18 mouse cellular contexts compared by ENCODE assay signal in genomic region chr10:82780322-82780721, GRCm38 (mm10). TPM values are rescaled to one million over a fixed set of nuclear protein-coding genes. Genes with fewer than 3 reads are reported as not detected.
DNase-seq lines count a peak whose midpoint lies in the region; ATAC-seq and TF ChIP-seq lines count a peak whose summit lies in the region.
"Had no signal": no experiment of that assay in that cellular context is flagged by ENCODE, and none has a peak within 500 bp of the region (broad histone marks: within the 10 kb centered on the region; RNA-seq: fewer than 3 reads in every experiment).

No protein-coding gene starts in this region.

- H3K4me1 ChIP-seq in spleen, adult 2 months (ENCODE audit: control insufficient read depth, insufficient read depth, insufficient read length), result peaks cover 7% of the 10 kb centered on the region
- peaks cover 24% of the 10 kb centered on the region for H3K4me1 ChIP-seq in liver, embryonic 16.5 days (ENCODE audit: control insufficient read depth, low read depth, low read length)
- H3K4me1 ChIP-seq in stomach, embryonic 15.5 days, result no peaks in the 10 kb centered on the region

- no peak for TF ChIP-seq POLR2A in spleen, adult 2 months (IDR thresholded peaks at IDR 0.05; ENCODE audit: low read depth, low read length)

- TF ChIP-seq CTCF in spleen, adult 2 months (IDR thresholded peaks at IDR 0.05; ENCODE audit: extremely low read depth, insufficient read depth, insufficient read length, insufficient replicate concordance), result no peak
- TF ChIP-seq CTCF in left cerebral cortex, adult 2 months (IDR thresholded peaks at IDR 0.05), result no peak

- H3K27ac ChIP-seq in spleen, adult 2 months (ENCODE audit: insufficient read depth, low read length), result no peak overlapping the region
- H3K27ac ChIP-seq in liver, embryonic 16.5 days (ENCODE audit: low read length), result no peak overlapping the region
- no peak overlapping the region for H3K27ac ChIP-seq in stomach, embryonic 15.5 days
- H3K27ac ChIP-seq in left cerebral cortex, adult 2 months, result no peak overlapping the region
- H3K27ac ChIP-seq: forebrain, embryonic 10.5 days; midbrain, embryonic 12.5 days; neural tube, embryonic 15.5 days had no signal

- DNase-seq in spleen, adult 2 months (ENCODE audit: low read depth in 1 of 2, low spot score in 2 of 2), result peak; percentile 11 to 19
- no peak for DNase-seq in spleen, postnatal 10 days (ENCODE audit: low spot score in 2 of 2)
- no peak for DNase-seq in right cerebral cortex, postnatal 14 days
- DNase-seq in left cerebral cortex, adult 2 months (ENCODE audit: extremely low spot score in 1 of 2, low spot score in 2 of 2), result no peak
- DNase-seq in layer of hippocampus, adult 8-10 months (ENCODE audit: low spot score in 2 of 2), result no peak
- DNase-seq: adrenal gland, postnatal 25 days; cerebellum, adult 11-12 months; gastrocnemius, postnatal 25 days; heart, postnatal 14 days; kidney, adult 8-10 months; lung, embryonic 14.5 days; thymus, postnatal 36 days had no signal

- H3K9ac ChIP-seq in liver, embryonic 16.5 days (ENCODE audit: low read depth, low read length), result no peak overlapping the region
- H3K9ac ChIP-seq in stomach, embryonic 15.5 days, result no peak overlapping the region
- H3K9ac ChIP-seq: lung, embryonic 14.5 days; midbrain, embryonic 12.5 days; neural tube, embryonic 15.5 days had no signal

- no peak overlapping the region for H3K4me2 ChIP-seq in liver, embryonic 16.5 days (ENCODE audit: low read depth, low read length)
- no peak overlapping the region for H3K4me2 ChIP-seq in stomach, embryonic 15.5 days
- H3K4me2 ChIP-seq: lung, embryonic 14.5 days; midbrain, embryonic 12.5 days; neural tube, embryonic 15.5 days had no signal

- no peak overlapping the region for H3K4me3 ChIP-seq in spleen, adult 2 months (ENCODE audit: extremely low read depth, insufficient read depth, insufficient read length)
- no peak overlapping the region for H3K4me3 ChIP-seq in liver, embryonic 16.5 days (ENCODE audit: low read depth, low read length)
- no peak overlapping the region for H3K4me3 ChIP-seq in stomach, embryonic 15.5 days (replicated peaks)
- no peak overlapping the region for H3K4me3 ChIP-seq in left cerebral cortex, adult 2 months
- H3K4me3 ChIP-seq: forebrain, embryonic 10.5 days; midbrain, embryonic 12.5 days; neural tube, embryonic 15.5 days had no signal

- intact Hi-C loops in left cerebral cortex, adult 2 months (cut with DNase I), result no loop called here

- no peaks in the 10 kb centered on the region for H3K9me3 ChIP-seq in liver, embryonic 16.5 days (replicated peaks; ENCODE audit: control insufficient read depth, low read length)
- H3K9me3 ChIP-seq in stomach, embryonic 15.5 days, result no peaks in the 10 kb centered on the region
- H3K9me3 ChIP-seq: forebrain, embryonic 10.5 days; midbrain, embryonic 12.5 days; neural tube, embryonic 15.5 days had no signal

- no peaks in the 10 kb centered on the region for H3K27me3 ChIP-seq in spleen, adult 2 months (ENCODE audit: control insufficient read depth, insufficient read depth, low read length)
- H3K27me3 ChIP-seq in liver, embryonic 16.5 days (ENCODE audit: control insufficient read depth, insufficient read depth, low read depth, low read length), result no peaks in the 10 kb centered on the region
- no peaks in the 10 kb centered on the region for H3K27me3 ChIP-seq in stomach, embryonic 15.5 days (replicated peaks)
- H3K27me3 ChIP-seq: midbrain, embryonic 12.5 days; neural tube, embryonic 15.5 days had no signal

- 40% methylated on average over 3 of the region's 3 CpGs for WGBS in spleen, adult 2 months
- WGBS in liver, embryonic 16.5 days (ENCODE audit: insufficient replicate concordance), result 41% methylated on average over 3 of the region's 3 CpGs
- 88% methylated on average over 3 of the region's 3 CpGs for WGBS in stomach, embryonic 15.5 days

- no peaks in the 10 kb centered on the region for H3K36me3 ChIP-seq in spleen, adult 2 months (ENCODE audit: control insufficient read depth, insufficient read depth, low read length)
- H3K36me3 ChIP-seq in liver, embryonic 16.5 days (ENCODE audit: control insufficient read depth, insufficient read depth), result no peaks in the 10 kb centered on the region
- H3K36me3 ChIP-seq in stomach, embryonic 15.5 days, result no peaks in the 10 kb centered on the region
- H3K36me3 ChIP-seq: forebrain, embryonic 10.5 days; midbrain, embryonic 12.5 days; neural tube, embryonic 15.5 days had no signal

- peak; percentile 86 for ATAC-seq in activated CD4-positive, CD25-positive, alpha-beta regulatory T cell, adult 4 months
- ATAC-seq in liver, embryonic 16.5 days (ENCODE audit: low read depth), result peak; percentile 59
- 0 out of 2 replicates have a peak, but pooled peaks have one; percentile 31 for ATAC-seq in stomach, embryonic 15.5 days (ENCODE audit: insufficient read depth, low FRiP score, low read depth)

RNA-seq across cellular contexts. Expression of gene Nfyb, which starts 16.4 kb away (rescaled TPM):
- polyA plus RNA-seq in spleen, adult 2 months (2012; rRNA removed), result 5.3 and 5.9 TPM in 2 replicates
- 10 to 100 TPM; 78.3 to 81.3 TPM for polyA plus RNA-seq in activated CD4-positive, CD25-positive, alpha-beta regulatory T cell, adult 4 months (2017; shearing (Covaris generic))
- polyA plus RNA-seq in liver, embryonic 16.5 days (2015; fragmentation: Nextera tagmentation; extraction: Ambion mirVana), result 29.4 and 34.5 TPM in 2 replicates
- polyA plus RNA-seq in stomach, embryonic 15.5 days (2015; fragmentation: Nextera tagmentation; extraction: Ambion mirVana), result 46.0 and 47.7 TPM in 2 replicates
- total RNA-seq in left cerebral cortex, adult 2 months (2021), result 10 to 100 TPM; 57.3 to 60.2 TPM
- total RNA-seq in layer of hippocampus, adult 8-10 months (2022), result 10 to 100 TPM; 58.1 to 69.3 (median 62.9) TPM

RNA-seq across cellular contexts. Expression of gene Txnrd1, which starts 53.4 kb away (rescaled TPM):
- polyA plus RNA-seq in spleen, adult 2 months (2012; rRNA removed), result 14.8 and 18.7 TPM in 2 replicates
- 10 to 100 TPM; 27.5 to 28.0 TPM for polyA plus RNA-seq in activated CD4-positive, CD25-positive, alpha-beta regulatory T cell, adult 4 months (2017; shearing (Covaris generic))
- 44.1 and 46.1 TPM in 2 replicates for polyA plus RNA-seq in liver, embryonic 16.5 days (2015; fragmentation: Nextera tagmentation; extraction: Ambion mirVana)
- polyA plus RNA-seq in stomach, embryonic 15.5 days (2015; fragmentation: Nextera tagmentation; extraction: Ambion mirVana), result 82.5 and 102 TPM in 2 replicates
- 10 to 100 TPM; 46.9 to 48.1 TPM for total RNA-seq in left cerebral cortex, adult 2 months (2021)
- 10 to 100 TPM; 53.3 to 58.4 (median 56.1) TPM for total RNA-seq in layer of hippocampus, adult 8-10 months (2022)

Comparison
In these comparisons a context has a peak if more than half of its experiments do, and no peak if none do; other contexts are left out.
1. DNase-seq: peak in spleen, adult 2 months (2 of 2); none in spleen, postnatal 10 days (0 of 2), right cerebral cortex, postnatal 14 days (single experiment), left cerebral cortex, adult 2 months (0 of 2) and layer of hippocampus, adult 8-10 months (0 of 2).
2. ATAC-seq: peak in every context shown above with its lines; median percentile 86 in activated CD4-positive, CD25-positive, alpha-beta regulatory T cell, adult 4 months; 59 in liver, embryonic 16.5 days; 31 in stomach, embryonic 15.5 days.